Mouse (Mus musculus) layer of hippocampus, adult 2 months (tissue): ENCODE measurements around the gene Tcf20. TPM values are rescaled to one million over a fixed set of nuclear protein-coding genes. Genes with fewer than 3 reads are reported as not detected.

Source experiments
- DNase-seq, 2 experiments: peaks; one replicate each; pipeline ENCODE4 v3.0.0; 2022; ENCODE audit warnings: low spot score in 2 of 2
- H3K27ac ChIP-seq: fragments of 200-600 bp; 2 replicates; pipeline ENCODE4 v1.8.1; 2022
- H3K4me3 ChIP-seq: fragments of 200-600 bp; 2 replicates; pipeline ENCODE4 v1.8.1; 2022; ENCODE audit warnings: mild to moderate bottlenecking
- CTCF ChIP-seq: fragments of 200-600 bp; conservative IDR thresholded peaks from 2 replicates; pipeline ENCODE4 v1.8.1; 2022; ENCODE audit warnings: antibody characterized with exemption, mild to moderate bottlenecking, moderate library complexity
- total RNA-seq, 2 experiments: library from RNA; stranded (reverse); gene quantifications; 2 replicates each; pipeline ENCODE4 v1.2.3; 2021

Gene Tcf20
- total RNA-seq, 2 experiments from 2014 or later = 219 to 230 TPM

GRCm38 (mm10) chr15:82963090-82963489, 24.6 kb downstream of the Tcf20 start:
- Histone ChIP-seq H3K4me3 (peak overlapping the region; percentile 65), H3K27ac (peak overlapping the region; percentile 77)
- no peak for DNase-seq
- 0 out of 2 replicates have a peak, but pooled peaks have one; percentile 8 for TF ChIP-seq CTCF

- Histone ChIP-seq H3K4me3 (peak overlapping the region; percentile 65), H3K27ac (peak overlapping the region; percentile 77)
- DNase-seq = no peak
- no peak for TF ChIP-seq CTCF
Observed at GRCm38 (mm10) chr15:82962536-82962935, 25.1 kb downstream of the Tcf20 start.

GRCm38 (mm10) chr15:82960786-82961561, 26.7 kb downstream of the Tcf20 start:
- Histone ChIP-seq H3K4me3 (peak overlapping the region; percentile 45), H3K27ac (peak overlapping the region; percentile 83)
- TF ChIP-seq CTCF = no peak
- no peak for DNase-seq

GRCm38 (mm10) chr15:82959151-82959550, 28.5 kb downstream of the Tcf20 start:
- H3K4me3 ChIP-seq = no peak overlapping the region
- no peak for TF ChIP-seq CTCF
- no peak for DNase-seq
- H3K27ac ChIP-seq = peak overlapping the region; percentile 76

- DNase-seq = peak; percentile 58 to 67
- peak; percentile 26 for TF ChIP-seq CTCF
- Histone ChIP-seq H3K4me3 (peak overlapping the region; percentile 34), H3K27ac (peak overlapping the region; percentile 76)
Observed at GRCm38 (mm10) chr15:82958253-82958701, 29.4 kb downstream of the Tcf20 start.

GRCm38 (mm10) chr15:82956721-82957120, 31.0 kb downstream of the Tcf20 start:
- Histone ChIP-seq H3K4me3 (no peak overlapping the region), H3K27ac (no peak overlapping the region)
- DNase-seq = no peak
- no peak for TF ChIP-seq CTCF

- H3K4me3 ChIP-seq = no peak overlapping the region
- DNase-seq = no peak
- TF ChIP-seq CTCF = no peak
- no peak overlapping the region for H3K27ac ChIP-seq
Observed at GRCm38 (mm10) chr15:82956310-82956709, 31.4 kb downstream of the Tcf20 start.

GRCm38 (mm10) chr15:82955286-82955685, 32.4 kb downstream of the Tcf20 start:
- no peak for TF ChIP-seq CTCF
- DNase-seq = no peak
- Histone ChIP-seq H3K27ac (no peak overlapping the region), H3K4me3 (no peak overlapping the region)

- Histone ChIP-seq H3K4me3 (no peak overlapping the region), H3K27ac (no peak overlapping the region)
- TF ChIP-seq CTCF = no peak
Observed at GRCm38 (mm10) chr15:82954034-82954433, 33.6 kb downstream of the Tcf20 start.

GRCm38 (mm10) chr15:82953096-82953495, 34.6 kb downstream of the Tcf20 start:
- Histone ChIP-seq H3K27ac (no peak overlapping the region), H3K4me3 (no peak overlapping the region)
- TF ChIP-seq CTCF = no peak
- DNase-seq = no peak

More at GRCm38 (mm10) chr15:82954034-82954433, 33.6 kb downstream of the Tcf20 start:
- no peak for DNase-seq

GRCm38 (mm10) chr15:82952292-82952705, 35.4 kb downstream of the Tcf20 start:
- H3K27ac ChIP-seq = no peak overlapping the region
- TF ChIP-seq CTCF = no peak; the same call in 1 of the 2 replicates
- no peak overlapping the region for H3K4me3 ChIP-seq
- DNase-seq = no peak

GRCm38 (mm10) chr15:82950246-82950645, 37.4 kb downstream of the Tcf20 start:
- TF ChIP-seq CTCF = no peak
- no peak for DNase-seq
- H3K4me3 ChIP-seq = no peak overlapping the region
- no peak overlapping the region for H3K27ac ChIP-seq

GRCm38 (mm10) chr15:82947431-82947830, 40.2 kb downstream of the Tcf20 start:
- no peak for TF ChIP-seq CTCF
- H3K4me3 ChIP-seq = no peak overlapping the region
- no peak for DNase-seq
- H3K27ac ChIP-seq = no peak overlapping the region
